Mouse (Mus musculus) CH12.LX (cell line): ENCODE measurements around the gene Cd40. TPM values are rescaled to one million over a fixed set of nuclear protein-coding genes. Genes with fewer than 3 reads are reported as not detected.
A peak's percentile ranks its signal among the peaks of the same experiment; 100 is the strongest.

Experiments
- DNase-seq: peaks from one replicate; pipeline ENCODE4 v3.0.0-alpha.2; 2013; ENCODE audit errors: extremely low read depth
- H3K27ac ChIP-seq: 2 replicates; pipeline ENCODE4 v1.5.1; 2012; ENCODE audit warnings: low read depth, mild to moderate bottlenecking, control low read depth, moderate library complexity; ENCODE audit not compliant: insufficient read depth
- H3K27me3 ChIP-seq: replicated peaks from 2 replicates; pipeline ENCODE3; 2012; ENCODE audit warnings: inconsistent platforms
- H3K36me3 ChIP-seq, 2 experiments: replicated peaks in 1 of 2; 2 replicates each; pipeline versions ENCODE3 to v1.6.1; 2012; ENCODE audit warnings: inconsistent platforms in 1 of 2, low read length in 1 of 2, mild to moderate bottlenecking in 1 of 2, mixed read lengths in 1 of 2, moderate library complexity in 1 of 2; ENCODE audit not compliant: control insufficient read depth in 1 of 2, insufficient read depth in 1 of 2
- H3K4me1 ChIP-seq, 2 experiments: 2 replicates each; pipeline ENCODE4 v1.6.1; 2012; ENCODE audit warnings: inconsistent platforms in 1 of 2, moderate library complexity in 1 of 2; ENCODE audit not compliant: insufficient read depth in 2 of 2, control insufficient read depth in 1 of 2
- H3K4me2 ChIP-seq: 2 replicates; pipeline ENCODE4 v1.6.1; 2012; ENCODE audit warnings: low read depth, mild to moderate bottlenecking, control low read depth; ENCODE audit not compliant: poor library complexity, insufficient read depth, severe bottlenecking
- H3K4me3 ChIP-seq, 3 experiments: fragments of 150-350 bp in 1 of 3; sonication (generic) in 1 of 3; replicated peaks in 1 of 3; 2 replicates each; pipeline versions ENCODE3 to v1.5.1; 2011 to 2012; ENCODE audit warnings: low read depth in 2 of 3, low read length in 2 of 3, mild to moderate bottlenecking in 2 of 3, moderate library complexity in 2 of 3, control low read depth in 1 of 3, improper control_type of control experiment in 1 of 3, inconsistent platforms in 1 of 3, mixed read lengths in 1 of 3; ENCODE audit not compliant: poor library complexity in 1 of 3
- H3K79me2 ChIP-seq: replicated peaks from 2 replicates; pipeline ENCODE4 v1.6.1; 2012; ENCODE audit warnings: mild to moderate bottlenecking, moderate library complexity; ENCODE audit not compliant: control insufficient read depth, poor library complexity, insufficient read depth, severe bottlenecking; ENCODE audit errors: extremely low read depth
- H3K9ac ChIP-seq: 2 replicates; pipeline ENCODE4 v1.6.1; 2012; ENCODE audit warnings: low read depth, mild to moderate bottlenecking, control low read depth, moderate library complexity; ENCODE audit not compliant: insufficient read depth
- H3K9me3 ChIP-seq: replicated peaks from 2 replicates; pipeline ENCODE3; 2012; ENCODE audit warnings: low read length, inconsistent platforms, mixed read lengths
- CTCF ChIP-seq, 2 experiments: IDR thresholded peaks in 1 of 2; conservative IDR thresholded peaks in 1 of 2; 2 replicates each; pipeline ENCODE4 v1.5.1; 2011 to 2012; ENCODE audit warnings: low read depth in 2 of 2, low read length in 2 of 2, improper control_type of control experiment in 1 of 2, inconsistent platforms in 1 of 2, mild to moderate bottlenecking in 1 of 2, moderate library complexity in 1 of 2
- ELF1 ChIP-seq: IDR thresholded peaks from 2 replicates; pipeline ENCODE4 v1.6.1; 2014; ENCODE audit warnings: low read depth, mild to moderate bottlenecking, inconsistent platforms, low read length, improper control_type of control experiment
- ETS1 ChIP-seq: conservative IDR thresholded peaks from 2 replicates; pipeline ENCODE4 v1.6.1; 2012; ENCODE audit warnings: low read depth, mild to moderate bottlenecking, inconsistent platforms, low read length, improper control_type of control experiment, moderate library complexity
- GABPA ChIP-seq: IDR thresholded peaks from 2 replicates; pipeline ENCODE4 v1.6.1; 2012; ENCODE audit warnings: low read depth, low read length, improper control_type of control experiment, inconsistent platforms; ENCODE audit not compliant: insufficient replicate concordance
- HCFC1 ChIP-seq: IDR thresholded peaks from 2 replicates; pipeline ENCODE4 v1.6.1; 2012; ENCODE audit warnings: low read depth, mild to moderate bottlenecking, inconsistent platforms, low read length, improper control_type of control experiment
- IRF4 ChIP-seq: IDR thresholded peaks from 2 replicates; pipeline ENCODE4 v1.6.1; 2014; ENCODE audit warnings: low read depth, mild to moderate bottlenecking, inconsistent platforms, low read length, improper control_type of control experiment
- JUN ChIP-seq: IDR thresholded peaks from 2 replicates; pipeline ENCODE4 v1.6.1; 2011; ENCODE audit warnings: low read depth, mild to moderate bottlenecking, low read length, improper control_type of control experiment, moderate library complexity; ENCODE audit not compliant: insufficient read depth
- KAT2A ChIP-seq: IDR thresholded peaks from 2 replicates; pipeline ENCODE4 v1.6.1; 2012; ENCODE audit warnings: low read length, improper control_type of control experiment, inconsistent platforms; ENCODE audit not compliant: insufficient replicate concordance
- MAZ ChIP-seq: IDR thresholded peaks from 2 replicates; pipeline ENCODE4 v1.6.1; 2012; ENCODE audit warnings: low read depth, mild to moderate bottlenecking, inconsistent platforms, low read length, improper control_type of control experiment, moderate library complexity
- MEF2A ChIP-seq: IDR thresholded peaks from 2 replicates; pipeline ENCODE4 v1.6.1; 2014; ENCODE audit warnings: low read depth, mild to moderate bottlenecking, inconsistent platforms, low read length, improper control_type of control experiment, borderline replicate concordance
- MXI1 ChIP-seq: IDR thresholded peaks from 2 replicates; pipeline ENCODE4 v1.6.1; 2011; ENCODE audit warnings: mild to moderate bottlenecking, low read depth, low read length, improper control_type of control experiment
- MYC ChIP-seq: IDR thresholded peaks from 2 replicates; pipeline ENCODE4 v1.6.1; 2011; ENCODE audit warnings: low read depth, mild to moderate bottlenecking, improper control_type of control experiment, low read length
- NELFE ChIP-seq: IDR thresholded peaks from 2 replicates; pipeline ENCODE4 v1.6.1; 2011; ENCODE audit warnings: low read depth, low read length, improper control_type of control experiment
- NRF1 ChIP-seq: IDR thresholded peaks from 2 replicates; pipeline ENCODE4 v1.6.1; 2014; ENCODE audit warnings: low read depth, mild to moderate bottlenecking, inconsistent platforms, low read length, improper control_type of control experiment, moderate library complexity
- PAX5 ChIP-seq: IDR thresholded peaks from 2 replicates; pipeline ENCODE4 v1.6.1; 2012; ENCODE audit warnings: low read length, inconsistent platforms, mixed read lengths
- POLR2A ChIP-seq: IDR thresholded peaks from 2 replicates; pipeline ENCODE4 v1.6.1; 2011; ENCODE audit warnings: low read depth, mild to moderate bottlenecking, improper control_type of control experiment, low read length
- RAD21 ChIP-seq: IDR thresholded peaks from 2 replicates; pipeline ENCODE4 v1.6.1; 2011; ENCODE audit warnings: low read depth, mild to moderate bottlenecking, low read length, improper control_type of control experiment, moderate library complexity
- RCOR1 ChIP-seq: conservative IDR thresholded peaks from 2 replicates; pipeline ENCODE4 v1.6.1; 2012; ENCODE audit warnings: low read depth, mild to moderate bottlenecking, inconsistent platforms, low read length, improper control_type of control experiment
- SIN3A ChIP-seq: IDR thresholded peaks from 2 replicates; pipeline ENCODE4 v1.6.1; 2012; ENCODE audit warnings: low read length, improper control_type of control experiment, inconsistent platforms
- SMC3 ChIP-seq: IDR thresholded peaks from 2 replicates; pipeline ENCODE4 v1.6.1; 2011; ENCODE audit warnings: low read depth, low read length, improper control_type of control experiment
- TBP ChIP-seq: conservative IDR thresholded peaks from 2 replicates; pipeline ENCODE4 v1.6.1; 2011; ENCODE audit warnings: low read depth, low read length, improper control_type of control experiment
- TCF12 ChIP-seq: IDR thresholded peaks from 2 replicates; pipeline ENCODE4 v1.6.1; 2014; ENCODE audit warnings: low read depth, mild to moderate bottlenecking, inconsistent platforms, low read length, improper control_type of control experiment
- USF1 ChIP-seq: IDR thresholded peaks from 2 replicates; pipeline ENCODE4 v1.6.1; 2014; ENCODE audit warnings: low read depth, mild to moderate bottlenecking, inconsistent platforms, low read length, improper control_type of control experiment
- USF2 ChIP-seq: conservative IDR thresholded peaks from 2 replicates; pipeline ENCODE4 v1.6.1; 2011; ENCODE audit warnings: low read depth, low read length, improper control_type of control experiment
- ZMIZ1 ChIP-seq: IDR thresholded peaks from 2 replicates; pipeline ENCODE4 v1.6.1; 2012; ENCODE audit warnings: low read depth, mild to moderate bottlenecking, inconsistent platforms, low read length, improper control_type of control experiment
- dilution Hi-C: fragments of 300-500 bp; cut with MboI; formaldehyde crosslinking; loops from 2 replicates; pipeline ENCODE4 v1.14.3; 2020; ENCODE audit warnings: low sequenced_read_pairs; ENCODE audit not compliant: extremely low pct_unique_long_range_greater_than_20kb, extremely low pct_ligation_motif_present
- in situ Hi-C: fragments of 300-500 bp; cut with MboI; formaldehyde crosslinking; loops from 3 replicates; pipeline ENCODE4 v1.14.3; 2019; ENCODE audit warnings: low sequenced_read_pairs, low pct_ligation_motif_present, low pct_unique_long_range_greater_than_20kb, mixed read lengths
- polyA plus RNA-seq: library from polyadenylated mRNA; unstranded; fragments of >175 nt; gene quantifications from 2 replicates; pipeline ENCODE4 v1.2.1, GENCODE M21; 2012; ENCODE audit warnings: low read depth; ENCODE audit not compliant: insufficient read length
- total RNA-seq, 2 experiments: library from RNA; depleted of rRNA; stranded (reverse); fragments of 300-350 nt in 1 of 2; fragments of >200 nt in 1 of 2; gene quantifications; 2 replicates each; pipeline ENCODE4 v1.2.3; 2012 to 2014

Gene Cd40
- total and polyA plus RNA-seq, 3 experiments: 146 to 223 (median 147) TPM

DNA sequence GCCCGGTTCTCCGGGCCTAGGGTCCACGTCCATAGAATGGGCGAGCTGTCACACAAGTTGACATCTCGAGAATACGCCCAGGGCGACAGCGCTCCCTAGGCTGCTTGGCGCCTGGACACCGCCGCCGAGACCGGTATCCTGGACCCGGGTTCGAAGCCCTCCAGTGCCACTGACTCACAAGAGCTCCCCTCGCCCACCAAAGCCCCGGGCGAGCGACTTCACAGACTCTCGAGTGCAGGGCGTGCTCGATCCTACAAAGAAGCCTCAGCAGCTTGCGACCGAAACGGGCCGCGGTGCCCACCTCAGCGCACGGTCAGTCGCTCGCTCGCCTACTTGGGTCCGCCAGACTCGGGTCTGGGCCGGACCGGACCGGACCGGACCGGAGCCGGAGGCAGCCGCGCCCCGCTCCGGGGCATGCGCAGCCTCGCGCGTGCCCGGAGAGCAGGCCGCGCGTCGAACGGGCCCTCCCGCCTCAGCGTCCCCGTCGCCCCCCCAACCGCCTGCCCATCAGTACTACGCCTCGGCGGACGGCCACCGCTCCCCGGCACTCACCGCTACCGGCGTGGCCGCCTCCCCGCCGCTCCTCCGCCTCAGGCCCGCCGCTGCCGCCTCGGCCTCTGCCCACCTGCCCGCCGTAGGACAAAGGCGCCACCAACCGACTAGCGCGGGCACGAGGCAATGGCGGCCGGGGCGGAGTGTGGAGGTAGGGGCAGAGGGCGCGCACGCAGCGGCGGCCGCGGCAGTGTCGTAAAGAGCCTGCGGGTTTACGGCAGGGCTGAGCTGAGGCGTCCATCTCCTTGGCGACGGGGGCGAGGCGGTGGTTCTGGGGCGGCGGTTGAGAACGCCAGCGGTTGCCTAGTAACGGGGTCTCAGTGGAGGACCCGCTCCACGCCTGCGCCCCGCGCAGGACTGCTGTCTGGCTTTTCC lies 21.0 kb upstream of the Cd40 start, which contains the start of gene Ncoa5:
Gene Ncoa5, minus strand, starts transcription at position 737 of the 927 bp plus-strand sequence.
- peaks cover 11 to 47% of the 10 kb centered on the region in 2 experiments for H3K4me1 ChIP-seq
- dilution Hi-C loops: no loop called here
- H3K9ac ChIP-seq: peak within 1 kb of the TSS; percentile 78
- peak; percentile 95 for DNase-seq
- peak within 1 kb of the TSS; percentile 50; the same call in 1 of the 2 replicates for H3K27ac ChIP-seq
- peak within 1 kb of the TSS; percentile 79 to 90 (median 79) for H3K4me3 ChIP-seq
- no peaks in the 10 kb centered on the region for H3K9me3 ChIP-seq
- no peaks in the 10 kb centered on the region for H3K27me3 ChIP-seq
- peaks cover 30% of the 10 kb centered on the region for H3K79me2 ChIP-seq
- TF ChIP-seq ETS1 (no peak), RAD21 (no peak), RCOR1 (no peak), MAZ (peak; percentile 66; the same call in 1 of the 2 replicates), PAX5 (no peak), GABPA (no peak), JUN (no peak), SIN3A (peak; percentile 96), ZMIZ1 (peak; percentile 49; the same call in 1 of the 2 replicates), TBP (no peak), HCFC1 (peak; percentile 81), KAT2A (0 out of 2 replicates have a peak, but pooled peaks have one; percentile 56), MEF2A (0 out of 2 replicates have a peak, but pooled peaks have one; percentile 10), SMC3 (no peak), CTCF (conservative IDR thresholded peaks at IDR 0.05 in 1 of 2, IDR thresholded peaks at IDR 0.05 in 1 of 2; ENCODE audit: low read depth in 2 of 2, low read length in 2 of 2) (peak in 1 of 2 experiments; percentile 13; a peak in 1 of 4 replicates), USF2 (no peak), MXI1 (peak; percentile 98), POLR2A (peak; percentile 87), TCF12 (peak; percentile 73), NELFE (peak; percentile 84), ELF1 (peak; percentile 44), IRF4 (no peak; the same call in 1 of the 2 replicates), NRF1 (peak; percentile 81), MYC (peak; percentile 53; the same call in 1 of the 2 replicates), USF1 (no peak)
- in situ Hi-C loops: no loop called here
- H3K36me3 ChIP-seq: peaks cover 0 to 7% of the 10 kb centered on the region in 2 experiments
- peak within 1 kb of the TSS; percentile 67 for H3K4me2 ChIP-seq
